Mouse (Mus musculus) retina, postnatal 7 days (tissue): Measurements from ENCODE around the gene Fbxl18.
"Not testable (repeated sequence)": the region's sequence is repeated elsewhere in the genome, so short reads cannot be mapped to it uniquely, and the experiment has no call there.

Experiments
- DNase-seq: peaks from one replicate; pipeline ENCODE4 v3.0.0-alpha.2; 2012; ENCODE audit warnings: low read depth, low spot score

Fbxl18 gene

DNA sequence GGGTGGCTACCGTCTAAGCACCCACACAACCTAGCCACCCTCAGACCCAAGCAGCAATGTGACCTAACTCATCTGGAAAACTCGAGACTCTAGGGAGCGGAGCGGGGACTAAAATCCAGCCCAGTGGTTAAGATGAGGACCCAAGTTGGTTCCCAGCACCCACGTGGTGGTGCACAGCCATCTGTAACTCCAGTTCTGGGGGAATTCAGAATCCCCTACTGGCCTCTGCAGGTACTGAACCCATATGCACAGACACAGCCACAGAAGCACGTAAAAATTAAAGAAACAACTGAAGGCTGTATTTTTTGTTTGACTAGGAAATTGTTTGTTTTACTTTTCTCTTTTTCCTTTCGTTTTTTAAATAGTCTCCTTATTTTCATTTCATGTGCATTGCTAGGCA, 21.5 kb downstream of the Fbxl18 start:
- DNase-seq = no peak

DNA sequence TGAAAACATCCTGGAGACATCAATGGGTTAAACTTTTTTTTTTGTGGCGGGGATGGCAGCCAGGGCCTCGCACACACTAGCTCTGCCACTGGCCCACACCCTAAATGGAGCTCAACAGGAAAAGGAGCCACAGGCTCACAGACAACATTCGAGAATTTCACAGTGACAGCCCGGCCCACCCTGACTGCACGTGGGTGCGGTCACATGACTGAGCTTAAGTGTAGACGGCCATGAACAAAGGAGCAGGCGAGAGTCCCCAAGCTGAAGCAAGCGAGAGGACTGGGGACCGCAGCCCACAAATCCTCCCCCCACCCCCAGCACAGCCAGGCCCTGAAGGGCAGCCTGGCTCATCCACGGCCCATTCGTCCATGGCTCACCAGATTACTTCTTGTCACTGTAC, 23.5 kb downstream of the Fbxl18 start:
- DNase-seq = no peak

DNA sequence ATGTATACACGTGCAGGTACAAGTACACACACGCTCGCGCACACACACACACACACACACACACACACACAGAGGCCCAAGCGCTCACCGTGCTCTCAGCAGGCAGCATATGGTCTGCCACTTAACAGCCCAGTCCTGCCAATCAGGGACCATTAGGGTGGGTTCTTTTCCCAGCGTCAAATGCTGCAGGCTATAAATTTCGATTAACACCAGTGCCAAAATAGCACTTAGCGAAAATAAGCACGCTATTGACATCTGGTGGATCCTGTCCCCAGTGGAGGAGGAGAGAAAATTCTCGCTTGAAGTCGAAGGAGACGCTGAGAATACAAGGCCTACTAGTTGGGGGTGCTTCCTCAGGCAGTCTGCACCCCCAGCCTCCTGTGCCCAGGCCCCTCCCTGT, 25.8 kb downstream of the Fbxl18 start:
- no peak for DNase-seq

DNA sequence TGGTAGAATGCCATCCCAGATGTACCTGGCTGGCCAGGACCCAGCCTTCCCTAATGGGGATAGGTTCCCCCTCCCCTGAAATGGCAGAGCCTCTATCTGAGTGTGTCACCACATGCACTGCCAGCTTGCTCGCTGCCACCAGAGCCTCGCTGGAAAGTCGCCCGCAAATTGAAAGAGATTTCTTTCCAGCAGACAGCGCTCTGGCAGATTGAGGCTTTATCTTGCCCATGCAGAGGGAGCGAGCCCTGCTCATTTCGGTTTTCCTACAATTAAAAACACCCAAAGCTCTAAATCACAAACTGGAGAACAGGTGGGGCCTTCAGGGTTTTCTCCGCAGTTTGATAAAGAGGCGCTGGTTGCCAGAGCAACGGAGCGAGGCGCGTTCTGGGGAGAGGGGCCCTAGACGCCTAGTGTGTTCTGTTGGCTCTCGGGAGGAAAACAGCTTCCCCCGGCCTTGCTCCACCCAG, 37.4 kb downstream of the Fbxl18 start:
- DNase-seq = no peak

DNA sequence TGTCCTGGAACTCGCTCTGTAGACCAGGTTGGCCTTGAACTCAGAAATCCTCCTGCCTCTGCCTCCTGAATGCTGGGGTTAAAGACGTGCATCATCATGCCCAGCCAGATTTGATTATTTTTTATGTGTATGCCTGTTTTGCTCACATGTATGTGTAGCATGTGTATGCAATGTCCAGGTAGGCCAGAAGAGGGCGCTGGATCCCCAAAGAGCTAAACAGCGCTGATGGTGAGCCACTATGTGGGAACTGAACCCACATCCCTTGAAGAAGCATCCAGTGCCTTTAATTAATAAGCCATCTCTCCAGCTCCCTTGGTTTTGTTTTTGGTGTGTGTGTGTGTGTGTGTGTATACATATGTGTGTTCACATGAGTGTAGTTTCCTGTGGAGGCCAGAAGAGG, 38.8 kb downstream of the Fbxl18 start:
- no peak for DNase-seq

DNA sequence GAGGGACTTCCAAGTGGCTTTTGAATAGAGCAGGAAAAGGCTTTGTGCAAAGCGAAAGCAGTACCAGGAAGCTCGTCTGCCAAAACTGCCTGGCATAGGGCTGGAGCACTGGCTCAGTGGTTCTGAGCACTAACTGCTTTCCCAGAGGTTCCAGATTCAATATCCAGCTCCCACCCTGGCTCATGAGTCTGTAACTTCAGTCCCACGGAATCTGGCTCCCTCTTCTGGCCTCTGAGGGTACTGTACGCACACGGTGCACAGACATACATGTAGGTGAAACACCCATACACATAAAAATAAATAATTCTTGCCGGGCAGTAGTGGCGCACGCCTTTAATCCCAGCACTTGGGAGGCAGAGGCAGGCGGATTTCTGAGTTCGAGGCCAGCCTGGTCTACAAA, 40.3 kb downstream of the Fbxl18 start:
- peak; percentile 46 for DNase-seq

DNA sequence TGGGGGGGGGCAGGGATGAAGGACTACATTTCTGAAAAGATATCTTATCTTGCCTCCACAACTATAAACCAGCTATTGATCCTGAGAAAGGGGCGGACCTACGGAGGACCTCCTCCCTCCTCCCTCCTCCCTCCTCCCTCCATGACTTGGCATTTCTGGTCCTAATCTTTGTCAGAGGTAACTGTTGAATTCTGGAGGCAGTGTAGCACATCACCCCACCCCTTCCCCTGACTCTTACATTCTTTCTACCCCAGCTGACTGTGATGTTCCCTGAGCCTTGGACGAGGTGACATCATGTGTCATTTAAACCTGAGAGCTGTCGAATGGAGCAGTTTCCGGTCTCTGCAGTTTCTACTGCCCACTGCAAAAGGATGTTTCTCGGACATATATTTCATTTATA, 41.6 kb downstream of the Fbxl18 start:
- DNase-seq = no peak

DNA sequence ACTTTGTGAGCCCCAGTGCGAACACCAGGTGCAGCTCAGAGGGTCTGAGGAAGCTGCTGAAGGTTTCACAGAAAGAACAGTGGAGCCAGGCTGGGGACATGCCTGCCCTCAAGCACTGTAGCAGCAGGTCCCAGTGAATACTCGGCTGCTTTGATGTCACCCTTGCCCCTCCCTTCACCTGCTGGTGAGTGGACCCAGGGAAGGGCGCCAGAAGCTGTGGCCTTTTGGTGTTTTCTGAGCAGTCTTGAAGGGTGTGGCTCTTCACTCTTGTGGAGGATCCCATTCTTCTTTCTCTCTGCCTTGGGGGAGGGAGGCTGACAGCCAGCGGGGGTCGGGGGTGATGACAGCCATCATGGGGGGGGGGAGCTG, 43.6 kb downstream of the Fbxl18 start:
- DNase-seq = no peak

DNA sequence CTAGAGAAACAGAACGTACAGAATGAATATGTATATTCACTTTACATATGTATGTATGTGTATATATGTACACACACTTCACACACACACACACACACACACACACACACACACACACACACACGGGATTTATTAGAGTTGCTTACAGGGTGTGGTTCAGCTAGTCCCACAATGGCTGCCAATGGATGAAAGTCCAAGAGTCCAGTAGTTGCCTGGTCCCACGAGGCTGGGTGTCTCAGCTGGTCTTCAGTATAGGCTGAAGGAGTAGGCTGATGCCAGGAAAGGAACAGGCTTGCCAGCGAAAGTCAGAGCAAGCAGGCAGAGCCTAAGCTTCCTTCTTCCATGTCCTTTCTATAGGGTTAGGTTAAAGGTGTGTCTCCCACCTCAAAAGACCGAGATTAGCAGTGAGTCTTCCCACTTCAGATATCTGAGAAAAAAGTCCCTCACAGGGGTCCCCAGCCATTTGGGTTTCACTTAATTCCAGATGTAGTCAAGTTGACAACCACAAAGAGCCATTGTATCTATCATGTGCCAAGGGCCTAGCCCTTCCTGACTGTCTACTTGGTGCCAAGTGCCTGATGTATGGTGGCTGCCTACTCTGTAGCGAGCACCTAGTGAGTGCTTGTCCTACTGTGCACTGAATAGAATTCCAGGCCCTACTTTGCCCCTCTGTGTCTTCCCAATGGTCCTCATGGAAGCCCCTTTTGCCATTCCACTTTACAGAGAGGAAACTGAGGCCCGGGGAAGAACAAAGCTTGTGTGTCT, 44.1 kb downstream of the Fbxl18 start:
- no peak for DNase-seq

DNA sequence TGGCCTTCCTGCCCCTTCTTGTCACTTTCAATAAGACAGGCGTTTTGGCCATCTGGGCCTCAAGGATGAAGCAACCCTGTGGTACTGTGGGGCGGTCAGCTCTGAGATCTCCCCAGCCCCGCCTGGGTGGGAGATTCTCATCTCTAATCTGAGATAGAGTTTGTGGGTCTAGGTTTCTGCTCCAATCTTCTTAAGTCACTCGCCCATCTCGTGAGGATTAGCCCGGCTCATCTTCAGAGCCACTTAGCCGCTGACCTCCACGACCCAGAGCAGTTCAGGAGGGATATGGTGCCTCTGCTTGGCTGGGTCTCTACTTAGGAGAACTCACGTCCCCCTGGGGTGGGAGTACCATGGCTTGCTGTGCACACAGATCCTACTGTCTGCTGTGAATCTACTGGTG, 44.7 kb downstream of the Fbxl18 start:
- peak; percentile 74 for DNase-seq

DNA sequence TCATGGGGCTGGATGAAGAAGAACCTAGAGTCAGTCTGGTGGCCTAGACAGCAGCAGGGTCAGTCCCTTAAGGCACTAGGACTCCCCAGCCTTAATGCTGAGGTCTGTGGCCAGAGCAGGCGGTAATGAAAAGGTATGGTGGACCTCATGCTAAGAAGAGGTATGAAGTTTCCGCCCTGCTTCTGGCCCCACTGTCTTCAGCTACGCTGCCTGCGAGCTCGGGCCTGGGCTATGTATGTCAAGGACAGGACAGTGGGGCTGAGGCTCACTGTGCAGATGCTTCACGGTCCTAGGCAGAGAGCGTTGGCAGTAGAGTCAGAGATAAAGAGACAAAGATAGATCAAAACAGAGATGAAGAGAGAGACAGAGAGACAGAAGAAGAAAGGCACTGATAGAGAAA, 46.3 kb downstream of the Fbxl18 start:
- no peak for DNase-seq

DNA sequence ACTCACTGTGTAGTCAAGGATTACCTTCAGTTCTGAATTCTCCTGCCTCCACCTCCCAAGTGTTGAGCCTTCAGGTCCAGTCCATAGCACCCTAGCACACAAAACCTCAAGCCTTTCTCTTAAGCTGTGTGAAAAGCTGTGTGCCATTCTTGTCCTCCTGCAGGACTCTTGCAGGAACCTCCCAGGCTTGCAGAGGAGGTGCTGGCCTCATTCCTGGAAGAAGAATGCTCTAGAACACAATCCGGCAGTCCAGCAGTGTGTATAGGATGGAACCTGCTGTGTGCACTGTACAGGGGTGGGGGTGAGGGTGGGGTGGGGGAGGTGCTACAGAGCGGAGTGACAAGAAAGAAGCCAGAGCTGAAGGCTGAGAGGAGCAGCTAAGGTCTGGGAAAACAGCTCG, 47.1 kb downstream of the Fbxl18 start:
- DNase-seq = no peak

DNA sequence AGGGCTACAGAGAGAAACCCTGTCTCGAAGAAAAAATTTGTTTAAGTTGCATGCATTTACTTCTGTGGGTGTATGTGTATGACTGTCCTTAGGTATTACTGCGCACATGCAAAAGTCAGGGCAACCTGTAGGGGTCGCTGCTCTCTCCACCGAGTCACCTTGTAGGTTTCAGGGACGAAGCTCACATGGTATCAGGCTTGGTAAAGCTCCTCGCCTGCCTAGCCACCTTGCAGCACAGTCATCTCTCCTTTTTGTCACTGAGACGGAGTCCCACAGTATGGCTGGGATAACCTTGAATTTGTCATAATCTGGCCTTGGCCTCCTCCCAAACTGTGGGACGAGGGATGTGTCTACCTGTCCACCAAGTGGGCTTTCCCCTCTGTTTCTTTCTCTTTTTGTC, 50.8 kb downstream of the Fbxl18 start:
- no peak for DNase-seq

DNA sequence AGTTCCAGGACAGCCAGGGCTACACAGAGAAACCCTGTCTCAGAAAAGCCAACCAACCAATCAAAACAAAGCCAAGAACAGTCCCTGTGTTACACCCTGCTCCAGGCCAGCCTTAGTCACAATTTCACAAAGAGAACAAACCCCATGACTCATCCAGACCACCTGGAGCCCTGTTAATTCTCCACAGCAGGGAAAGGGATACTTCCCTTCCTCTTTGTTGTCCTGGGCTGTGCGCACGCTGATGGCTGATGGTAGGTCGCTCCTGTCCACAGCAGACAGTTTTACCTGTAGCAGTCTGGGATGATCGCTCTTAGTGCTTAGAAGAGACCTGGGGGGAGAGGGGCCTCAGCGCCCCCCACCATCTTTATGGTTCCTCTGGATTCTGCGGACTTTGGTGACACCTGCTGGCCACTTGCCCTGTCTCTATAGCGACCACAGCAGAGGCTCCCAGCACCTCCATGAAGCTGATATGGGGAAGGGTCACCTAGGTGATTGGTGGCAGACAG, 53.0 kb downstream of the Fbxl18 start:
- DNase-seq = no peak

DNA sequence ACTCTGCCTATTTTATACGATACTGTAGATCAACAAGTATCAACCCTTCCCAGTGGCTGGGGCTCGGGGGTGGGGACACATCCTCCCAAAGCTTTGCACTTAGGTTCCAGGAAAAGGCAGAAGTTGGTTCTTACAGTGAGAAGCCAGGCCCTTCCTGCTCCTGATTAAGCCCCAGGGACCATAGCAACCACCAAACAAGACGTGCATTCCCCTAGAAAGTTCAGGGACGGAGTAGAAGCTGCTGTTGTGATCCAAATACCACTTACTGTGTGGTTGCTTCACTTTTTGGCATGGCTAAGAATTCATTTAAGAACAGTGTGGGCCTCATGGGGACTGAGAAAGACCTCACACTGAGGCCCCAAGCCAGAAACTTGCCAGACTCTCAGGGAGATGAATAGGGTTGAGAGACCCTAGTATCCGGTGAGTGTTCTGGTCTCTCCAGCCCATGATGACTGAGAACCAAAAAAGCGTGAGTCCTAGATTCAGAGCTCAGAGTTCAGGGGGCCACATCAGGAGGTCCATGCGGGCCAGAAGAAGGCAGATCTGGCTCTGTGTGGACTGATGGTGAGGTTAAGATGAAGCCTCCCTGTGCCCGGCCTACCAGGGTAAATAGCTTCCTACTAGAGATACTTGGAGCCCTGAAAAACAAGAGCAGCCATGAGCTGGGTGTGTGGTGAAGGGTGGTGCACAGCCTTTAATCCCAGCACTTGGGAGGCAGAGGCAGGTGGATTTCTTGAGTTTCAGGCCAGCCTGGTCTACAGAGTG, 53.7 kb downstream of the Fbxl18 start:
- DNase-seq = no peak

DNA sequence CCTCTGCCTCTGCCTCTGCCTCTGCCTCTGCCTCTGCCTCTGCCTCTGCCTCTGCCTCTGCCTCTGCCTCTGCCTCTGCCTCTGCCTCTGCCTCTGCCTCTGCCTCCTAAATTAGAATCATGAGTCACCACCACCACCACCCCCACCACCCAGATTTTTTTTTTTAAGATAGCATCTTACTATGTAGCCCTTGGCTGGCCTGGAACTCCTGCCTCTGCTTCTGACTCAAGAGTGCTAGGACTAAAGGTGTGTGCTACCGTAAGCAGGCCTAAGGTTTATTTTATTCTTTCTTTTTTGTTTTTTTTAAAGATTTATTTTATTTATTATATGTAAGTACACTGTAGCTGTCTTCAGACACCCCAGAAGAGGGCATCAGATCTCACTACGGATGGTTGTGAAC, 57.8 kb downstream of the Fbxl18 start:
- not testable (repeated sequence) for DNase-seq

DNA sequence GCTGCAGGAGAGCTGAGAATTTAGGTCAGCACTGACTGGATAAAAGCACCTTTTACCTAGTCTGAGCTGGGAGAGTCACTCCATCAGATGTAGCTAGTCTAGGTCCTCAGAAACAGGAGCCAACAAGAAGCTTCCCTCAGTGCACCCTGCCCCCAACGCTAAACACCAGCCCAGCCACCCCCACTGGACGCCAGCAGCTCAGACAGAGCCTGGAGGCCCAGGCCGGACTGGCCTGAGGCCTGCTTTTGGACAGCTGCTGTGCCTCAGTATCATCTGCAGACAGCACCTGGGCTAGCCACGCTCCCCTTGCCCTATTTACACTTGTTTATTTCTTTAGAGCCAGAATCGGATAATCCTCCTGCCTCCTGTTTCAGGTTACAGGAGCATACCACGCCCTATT, 58.3 kb downstream of the Fbxl18 start:
- DNase-seq = no peak

DNA sequence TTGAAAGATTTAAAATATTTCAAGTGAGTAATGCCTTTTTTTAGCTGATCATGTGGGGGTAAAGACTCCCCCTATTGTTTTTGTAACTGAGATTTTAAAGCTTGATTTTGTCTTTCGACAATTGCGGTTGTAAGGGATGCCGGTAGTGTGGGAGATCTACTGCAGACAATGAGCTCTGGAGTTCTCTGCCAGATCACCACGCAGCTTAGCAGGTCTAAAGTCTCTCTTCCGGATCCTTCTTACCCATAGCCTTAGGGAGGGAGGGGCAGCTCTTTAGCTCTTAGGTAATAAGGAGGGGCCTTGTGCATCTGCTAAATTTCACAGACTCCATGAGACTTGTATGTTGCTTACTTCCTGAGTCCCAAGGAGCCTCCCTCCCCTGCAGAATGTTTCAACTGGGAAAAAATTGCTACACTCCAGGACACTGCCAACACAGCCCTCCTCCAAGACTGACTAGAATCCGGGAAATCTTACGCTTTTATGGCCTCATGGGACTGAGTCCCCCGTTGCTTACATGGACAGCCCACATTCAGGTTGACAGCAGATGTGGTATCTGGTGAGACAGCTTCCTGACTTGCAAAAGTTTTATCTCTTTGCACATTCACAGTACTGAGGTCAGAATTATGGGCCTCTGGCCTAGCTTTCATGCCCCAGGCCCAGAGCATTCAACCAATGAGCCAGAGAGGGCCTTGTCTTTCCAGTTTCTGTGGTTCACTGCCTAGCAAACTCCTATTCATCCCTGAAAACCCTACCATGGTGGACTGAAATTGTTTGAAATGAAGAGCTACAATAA, 61.4 kb downstream of the Fbxl18 start:
- DNase-seq = no peak

DNA sequence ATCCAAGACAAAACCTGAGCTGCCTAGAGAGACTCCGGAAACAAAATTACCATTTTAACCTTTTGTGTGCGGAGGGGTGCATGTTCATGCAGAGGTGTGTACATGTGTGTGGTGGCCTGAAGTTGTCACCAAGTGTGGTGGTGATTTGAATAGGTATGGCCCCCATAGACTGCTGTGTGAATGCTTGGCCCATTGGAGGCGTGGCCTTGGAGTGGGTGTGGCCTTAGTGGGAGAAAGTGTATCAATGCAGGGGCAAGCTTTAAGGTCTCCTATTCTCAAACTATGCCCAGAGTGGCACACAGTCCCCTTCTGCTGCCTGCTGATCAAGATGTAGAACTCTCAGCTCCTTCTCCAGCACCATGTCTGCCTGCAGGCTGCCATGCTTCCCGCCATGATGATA, 69.1 kb downstream of the Fbxl18 start:
- DNase-seq = no peak

DNA sequence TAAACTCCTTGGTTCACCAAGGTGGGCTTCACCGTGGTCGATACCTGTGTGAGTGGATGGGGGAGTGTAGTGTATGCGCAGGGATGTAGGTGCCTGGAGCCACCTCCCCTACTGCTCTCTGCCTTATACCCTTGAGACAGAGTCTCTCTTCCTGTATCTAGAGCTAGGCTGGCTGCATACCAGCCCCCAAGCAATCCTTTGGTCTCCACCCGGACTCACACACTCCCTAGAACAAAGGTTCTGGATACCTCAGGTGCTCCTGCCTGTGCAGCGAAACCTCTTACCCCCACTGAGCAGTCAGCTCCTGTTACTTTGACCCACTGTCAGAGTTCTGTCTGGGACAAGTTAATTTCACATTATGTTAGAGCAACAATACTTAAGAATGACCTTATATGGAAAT, 69.6 kb downstream of the Fbxl18 start:
- no peak for DNase-seq

DNA sequence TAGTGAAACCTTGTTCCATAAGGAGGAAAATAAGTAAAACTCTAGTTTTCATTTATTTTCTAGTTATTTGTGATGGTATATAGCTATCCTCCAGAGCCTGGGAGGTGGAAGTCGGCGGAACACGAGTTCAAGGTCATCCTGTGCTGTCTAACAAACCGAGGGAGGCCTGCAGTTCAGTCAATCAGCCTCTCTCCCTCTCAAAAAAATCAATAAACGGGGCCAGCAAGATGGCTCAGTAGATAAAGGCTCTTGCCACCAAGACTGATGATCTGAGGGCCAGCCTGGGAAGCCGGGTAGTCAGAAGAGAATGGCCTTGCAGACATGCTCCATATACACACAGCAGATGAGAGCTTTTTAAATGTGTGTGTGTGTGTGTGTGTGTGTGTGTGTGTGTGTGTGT, 71.1 kb downstream of the Fbxl18 start:
- DNase-seq = no peak
